Mouse (Mus musculus): Measurements from ENCODE around the gene Ptdss2.
A peak's percentile ranks its signal among the peaks of the same experiment; 100 is the strongest.

Ptdss2 gene

GRCm38 (mm10) chr7:141122245-141122644, at the start of gene Ptdss2:
Gene Ptdss2 (plus strand): TSS chr7:141122382.
- DNase-seq = peak; percentile 72 to 85

GRCm38 (mm10) chr7:141073782-141074181, 48.4 kb upstream of the Ptdss2 start:
- DNase-seq = no peak

- no peak for DNase-seq
These were observed 44.3 kb upstream of the Ptdss2 start, which contains the start of gene Pkp3 for GRCm38 (mm10) chr7:141077841-141078240. Gene Pkp3 (plus strand): TSS chr7:141078218.

GRCm38 (mm10) chr7:141078876-141079275, 43.3 kb upstream of the Ptdss2 start:
- no peak for DNase-seq

GRCm38 (mm10) chr7:141079481-141080449, 42.4 kb upstream of the Ptdss2 start:
- peak; percentile 68 to 73 for DNase-seq

- no peak for DNase-seq
These were observed 34.3 kb upstream of the Ptdss2 start for GRCm38 (mm10) chr7:141087894-141088293.

GRCm38 (mm10) chr7:141088473-141088872, 33.7 kb upstream of the Ptdss2 start:
- no peak for DNase-seq

GRCm38 (mm10) chr7:141090228-141090627, 32.0 kb upstream of the Ptdss2 start:
- no peak for DNase-seq

GRCm38 (mm10) chr7:141092051-141092735, 30.0 kb upstream of the Ptdss2 start:
- DNase-seq = peak; percentile 90 to 91

- DNase-seq = no peak
These were observed 28.2 kb upstream of the Ptdss2 start for GRCm38 (mm10) chr7:141093950-141094349.

GRCm38 (mm10) chr7:141094487-141095205, 27.5 kb upstream of the Ptdss2 start:
- DNase-seq = no peak

GRCm38 (mm10) chr7:141096021-141096420, 26.2 kb upstream of the Ptdss2 start:
- no peak for DNase-seq

- DNase-seq = peak; percentile 85 to 92
These were observed 25.5 kb upstream of the Ptdss2 start for GRCm38 (mm10) chr7:141096649-141097056.

- DNase-seq = no peak
These were observed 25.0 kb upstream of the Ptdss2 start for GRCm38 (mm10) chr7:141097177-141097576.

- peak; percentile 66 to 74 for DNase-seq
These were observed 22.1 kb upstream of the Ptdss2 start, which contains the start of gene Sigirr for GRCm38 (mm10) chr7:141099911-141100691. Gene Sigirr (minus strand): TSS chr7:141100572.

GRCm38 (mm10) chr7:141103161-141103560, 19.0 kb upstream of the Ptdss2 start:
- no peak for DNase-seq

GRCm38 (mm10) chr7:141115874-141116273, 6.3 kb upstream of the Ptdss2 start:
- DNase-seq = no peak

- DNase-seq = peak; percentile 28 to 43
These were observed 4.5 kb upstream of the Ptdss2 start, which contains the start of gene Ano9 for GRCm38 (mm10) chr7:141117636-141118035. Gene Ano9 (minus strand): TSS chr7:141117806.

GRCm38 (mm10) chr7:141119487-141119886, 2.7 kb upstream of the Ptdss2 start:
- no peak for DNase-seq

GRCm38 (mm10) chr7:141120605-141121004, 1.6 kb upstream of the Ptdss2 start:
- DNase-seq = no peak

GRCm38 (mm10) chr7:141121051-141121531, 1.1 kb upstream of the Ptdss2 start:
- DNase-seq = peak; percentile 17 to 44

Data from lung, postnatal 4 days (tissue).